ENCODE assay signal across 15 mouse cellular contexts in genomic region chr14:22930488-22931046, GRCm38 (mm10).
"Had no signal": no experiment of that assay in that cellular context is flagged by ENCODE, and none has a peak within 500 bp of the region (broad histone marks: within the 10 kb centered on the region; RNA-seq: fewer than 3 reads in every experiment).

No protein-coding gene starts in this region.

- H3K27me3 ChIP-seq: limb, embryonic 13.5 days; midbrain, embryonic 12.5 days had no signal

- H3K4me1 ChIP-seq: midbrain, embryonic 12.5 days had no signal

- DNase-seq: kidney, adult 18-20 months; kidney, postnatal 36 days; layer of hippocampus, adult 9-11 months; layer of hippocampus, postnatal 36 days; left cerebral cortex, postnatal 4 days; lung, adult 18-20 months; retina, postnatal 1 day; right cerebral cortex, postnatal 14 days; thymus, adult 2 months; thymus, postnatal 25 days had no signal

- H3K4me2 ChIP-seq: limb, embryonic 13.5 days; midbrain, embryonic 12.5 days had no signal

- H3K9me3 ChIP-seq: limb, embryonic 13.5 days; midbrain, embryonic 12.5 days had no signal

- H3K9ac ChIP-seq: limb, embryonic 13.5 days; liver, embryonic 14.5 days; midbrain, embryonic 12.5 days had no signal

- ATAC-seq: midbrain, embryonic 16.5 days had no signal

- H3K4me3 ChIP-seq: limb, embryonic 13.5 days; midbrain, embryonic 12.5 days had no signal

- H3K27ac ChIP-seq: kidney, postnatal 0 days; liver, embryonic 14.5 days; midbrain, embryonic 12.5 days had no signal

- H3K36me3 ChIP-seq: limb, embryonic 13.5 days; midbrain, embryonic 12.5 days had no signal
